Mouse (Mus musculus) ES-Bruce4 (cell line): ENCODE measurements around the gene Zfp704. TPM values are rescaled to one million over a fixed set of nuclear protein-coding genes. Genes with fewer than 3 reads are reported as not detected.
A peak's percentile ranks its signal among the peaks of the same experiment; 100 is the strongest.

Experiments
- H3K27ac ChIP-seq: 2 replicates; pipeline ENCODE4 v1.5.1; 2012; ENCODE audit warnings: low read length, inconsistent platforms; ENCODE audit not compliant: insufficient read depth
- H3K27me3 ChIP-seq: 2 replicates; pipeline ENCODE4 v1.6.1; 2012; ENCODE audit warnings: mild to moderate bottlenecking, low read length, inconsistent platforms; ENCODE audit not compliant: control insufficient read depth, poor library complexity, insufficient read depth, severe bottlenecking
- H3K36me3 ChIP-seq: 2 replicates; pipeline ENCODE4 v1.6.1; 2012; ENCODE audit warnings: inconsistent platforms, mild to moderate bottlenecking, low read length, moderate library complexity; ENCODE audit not compliant: control insufficient read depth, poor library complexity, insufficient read depth, severe bottlenecking
- H3K4me1 ChIP-seq: one replicate; pipeline ENCODE4 v1.8.1; 2011; ENCODE audit warnings: low read length; ENCODE audit not compliant: control insufficient read depth, insufficient read depth
- H3K4me3 ChIP-seq: 2 replicates; pipeline ENCODE4 v1.5.1; 2011; ENCODE audit warnings: low read depth, mild to moderate bottlenecking, low read length
- H3K9ac ChIP-seq: 2 replicates; pipeline ENCODE4 v1.6.1; 2012; ENCODE audit warnings: low read depth, mild to moderate bottlenecking, inconsistent platforms; ENCODE audit not compliant: poor library complexity, severe bottlenecking
- H3K9me3 ChIP-seq: replicated peaks from 2 replicates; pipeline ENCODE4 v1.6.1; 2012; ENCODE audit warnings: mild to moderate bottlenecking, low read length, inconsistent platforms; ENCODE audit not compliant: control insufficient read depth, poor library complexity, insufficient read depth, severe bottlenecking
- CTCF ChIP-seq: IDR thresholded peaks from one replicate; pipeline ENCODE4 v1.8.1; 2011; ENCODE audit warnings: low read depth, low read length
- EP300 ChIP-seq: IDR thresholded peaks from 2 replicates; pipeline ENCODE4 v1.6.1; 2011; ENCODE audit warnings: low read depth, low read length; ENCODE audit not compliant: insufficient read depth
- POLR2A ChIP-seq: IDR thresholded peaks from one replicate; pipeline ENCODE4 v1.8.1; 2011; ENCODE audit warnings: low read length; ENCODE audit not compliant: insufficient read depth
- polyA plus RNA-seq: library from polyadenylated mRNA; stranded (reverse); fragments of >200 nt; gene quantifications from 2 replicates; pipeline ENCODE4 v1.2.4, GENCODE M21; 2011; ENCODE audit warnings: low read depth; ENCODE audit not compliant: missing spikeins, insufficient read depth, insufficient read length

Zfp704 gene
- polyA plus RNA-seq, 1 experiment, result 24.7 TPM

GRCm38 (mm10) chr3:9546882-9547620, 62.8 kb downstream of the Zfp704 start:
- Histone ChIP-seq H3K9me3 (no peaks in the 10 kb centered on the region), H3K27ac (no peak overlapping the region), H3K4me1 (peaks cover 8% of the 10 kb centered on the region), H3K9ac (no peak overlapping the region), H3K36me3 (no peaks in the 10 kb centered on the region), H3K4me3 (no peak overlapping the region), H3K27me3 (no peaks in the 10 kb centered on the region)
- TF ChIP-seq CTCF, result no peak
- TF ChIP-seq EP300, result no peak
- no peak for TF ChIP-seq POLR2A

GRCm38 (mm10) chr3:9544421-9544820, 65.5 kb downstream of the Zfp704 start:
- H3K27ac ChIP-seq, result no peak overlapping the region
- H3K4me3 ChIP-seq, result no peak overlapping the region
- no peaks in the 10 kb centered on the region for H3K27me3 ChIP-seq
- TF ChIP-seq POLR2A (no peak), EP300 (no peak), CTCF (no peak)
- no peaks in the 10 kb centered on the region for H3K36me3 ChIP-seq
- no peak overlapping the region for H3K9ac ChIP-seq
- H3K9me3 ChIP-seq, result no peaks in the 10 kb centered on the region
- peaks cover 8% of the 10 kb centered on the region for H3K4me1 ChIP-seq

DNA sequence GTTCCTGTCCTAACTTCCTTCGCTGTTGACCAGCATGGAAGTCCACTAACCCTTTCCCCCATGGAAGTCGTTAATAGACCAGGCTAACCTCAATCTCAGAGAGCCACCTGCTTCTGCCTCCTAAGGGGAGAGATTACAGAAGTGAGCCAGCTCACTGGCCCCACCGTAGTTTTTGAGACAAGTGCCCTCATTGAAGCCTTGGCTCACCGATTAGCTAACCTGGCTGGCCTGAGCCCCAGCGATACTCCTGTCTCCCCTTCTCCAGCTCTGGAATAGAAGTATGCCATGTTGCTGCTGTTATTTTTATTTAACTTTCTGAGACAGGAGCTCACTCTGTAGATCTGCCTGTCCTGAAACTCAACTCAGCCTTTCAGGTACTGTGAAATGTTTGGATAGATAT, 66.0 kb downstream of the Zfp704 start:
- no peaks in the 10 kb centered on the region for H3K27me3 ChIP-seq
- H3K4me1 ChIP-seq, result peaks cover 8% of the 10 kb centered on the region
- no peak for TF ChIP-seq EP300
- no peak for TF ChIP-seq CTCF
- TF ChIP-seq POLR2A, result no peak
- no peaks in the 10 kb centered on the region for H3K9me3 ChIP-seq
- H3K36me3 ChIP-seq, result no peaks in the 10 kb centered on the region
- no peak overlapping the region for H3K27ac ChIP-seq
- H3K9ac ChIP-seq, result no peak overlapping the region
- H3K4me3 ChIP-seq, result no peak overlapping the region

- H3K9ac ChIP-seq, result no peak overlapping the region
- H3K4me1 ChIP-seq, result peaks cover 8% of the 10 kb centered on the region
- H3K27me3 ChIP-seq, result no peaks in the 10 kb centered on the region
- H3K9me3 ChIP-seq, result no peaks in the 10 kb centered on the region
- no peaks in the 10 kb centered on the region for H3K36me3 ChIP-seq
- TF ChIP-seq CTCF (no peak), POLR2A (no peak), EP300 (no peak)
- no peak overlapping the region for H3K4me3 ChIP-seq
- H3K27ac ChIP-seq, result no peak overlapping the region
Observed at GRCm38 (mm10) chr3:9543463-9543862, 66.4 kb downstream of the Zfp704 start.

DNA sequence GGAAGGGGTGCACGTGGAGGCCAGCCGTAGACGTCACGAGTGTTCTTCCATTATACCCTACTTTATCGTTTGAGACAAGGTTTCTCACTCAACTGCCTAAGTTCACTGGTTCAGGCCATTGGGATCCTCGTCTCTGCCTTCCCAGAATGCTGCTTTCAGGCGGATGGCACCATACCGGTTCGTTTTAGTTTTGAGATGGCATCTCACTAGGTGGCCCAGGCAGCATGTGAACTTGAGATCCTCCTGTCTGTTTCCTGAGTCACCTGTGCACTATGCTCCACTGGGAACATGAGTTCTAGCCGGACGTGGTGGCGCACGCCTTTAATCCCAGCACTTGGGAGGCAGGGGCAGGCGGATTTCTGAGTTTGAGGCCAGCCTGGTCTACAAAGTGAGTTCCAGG, 68.3 kb downstream of the Zfp704 start:
- H3K27me3 ChIP-seq, result no peaks in the 10 kb centered on the region
- H3K4me3 ChIP-seq, result no peak overlapping the region
- H3K9ac ChIP-seq, result no peak overlapping the region
- TF ChIP-seq EP300, result no peak
- H3K4me1 ChIP-seq, result peaks cover 7% of the 10 kb centered on the region
- H3K27ac ChIP-seq, result no peak overlapping the region
- H3K36me3 ChIP-seq, result no peaks in the 10 kb centered on the region
- H3K9me3 ChIP-seq, result no peaks in the 10 kb centered on the region

GRCm38 (mm10) chr3:9538510-9538909, 71.4 kb downstream of the Zfp704 start:
- H3K27ac ChIP-seq, result 0 out of 2 replicates have a peak overlapping the region, but pooled peaks have one; percentile 15
- no peaks in the 10 kb centered on the region for H3K27me3 ChIP-seq
- TF ChIP-seq EP300 (no peak), POLR2A (no peak), CTCF (no peak)
- H3K9me3 ChIP-seq, result no peaks in the 10 kb centered on the region
- H3K4me1 ChIP-seq, result peaks cover 2% of the 10 kb centered on the region
- no peak overlapping the region for H3K9ac ChIP-seq
- H3K36me3 ChIP-seq, result no peaks in the 10 kb centered on the region
- H3K4me3 ChIP-seq, result no peak overlapping the region
